Mouse (Mus musculus): Measurements from ENCODE around the gene Oasl1. TPM values are rescaled to one million over a fixed set of nuclear protein-coding genes. Genes with fewer than 3 reads are reported as not detected.
A peak's percentile ranks its signal among the peaks of the same experiment; 100 is the strongest.

Oasl1 gene
- total RNA-seq, 1 experiment from 2014 or later, result 5.5 TPM

GRCm38 (mm10) chr5:114953326-114953725 is 30.3 kb downstream of the Oasl1 start:
- no peak for ATAC-seq (replicated peaks in 1 of 2; ENCODE audit: insufficient read depth in 1 of 2, low FRiP score in 2 of 2, low TSS enrichment in 1 of 2, low read depth in 1 of 2, poor library complexity in 2 of 2, severe bottlenecking in 2 of 2)

- ATAC-seq (replicated peaks in 1 of 2; ENCODE audit: insufficient read depth in 1 of 2, low FRiP score in 2 of 2, low TSS enrichment in 1 of 2, low read depth in 1 of 2, poor library complexity in 2 of 2, severe bottlenecking in 2 of 2), result no peak
Observed at GRCm38 (mm10) chr5:114958069-114958468, 35.0 kb downstream of the Oasl1 start.

GRCm38 (mm10) chr5:114961590-114962360 is 38.7 kb downstream of the Oasl1 start:
- no peak for ATAC-seq (replicated peaks in 1 of 2; ENCODE audit: insufficient read depth in 1 of 2, low FRiP score in 2 of 2, low TSS enrichment in 1 of 2, low read depth in 1 of 2, poor library complexity in 2 of 2, severe bottlenecking in 2 of 2)

DNA sequence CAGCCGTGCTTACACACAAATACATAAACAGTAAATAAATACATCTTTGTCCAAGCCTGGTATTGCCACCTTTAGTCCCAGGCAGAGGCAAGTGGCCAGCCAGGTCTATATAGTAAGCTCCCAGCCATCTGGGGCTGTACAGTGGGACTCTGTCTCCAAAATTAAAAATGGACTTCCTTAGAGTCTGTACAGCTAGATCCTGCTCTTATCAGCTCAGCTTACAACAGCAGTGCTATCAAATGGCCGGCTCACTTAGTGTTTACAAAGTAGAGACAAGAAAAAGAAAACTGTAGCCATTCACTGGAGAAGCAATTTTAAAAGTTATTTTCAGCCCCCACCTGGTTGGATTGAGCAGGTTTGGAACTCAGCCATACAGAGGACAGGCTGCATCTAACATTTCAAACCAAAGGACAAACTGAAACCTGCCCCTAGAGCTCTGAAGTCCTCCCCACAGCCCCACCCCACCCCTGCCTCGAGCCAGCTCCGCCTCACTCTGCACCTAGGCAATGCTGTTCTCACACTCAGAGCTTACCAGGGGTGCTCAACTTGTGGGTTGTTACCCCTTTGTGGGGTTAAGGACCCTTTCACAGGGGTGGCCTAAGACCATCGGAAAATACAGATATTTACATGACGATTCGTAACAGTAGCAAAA is 41.4 kb downstream of the Oasl1 start:
- ATAC-seq (replicated peaks in 1 of 2; ENCODE audit: insufficient read depth in 1 of 2, low FRiP score in 2 of 2, low TSS enrichment in 1 of 2, low read depth in 1 of 2, poor library complexity in 2 of 2, severe bottlenecking in 2 of 2), result no peak

DNA sequence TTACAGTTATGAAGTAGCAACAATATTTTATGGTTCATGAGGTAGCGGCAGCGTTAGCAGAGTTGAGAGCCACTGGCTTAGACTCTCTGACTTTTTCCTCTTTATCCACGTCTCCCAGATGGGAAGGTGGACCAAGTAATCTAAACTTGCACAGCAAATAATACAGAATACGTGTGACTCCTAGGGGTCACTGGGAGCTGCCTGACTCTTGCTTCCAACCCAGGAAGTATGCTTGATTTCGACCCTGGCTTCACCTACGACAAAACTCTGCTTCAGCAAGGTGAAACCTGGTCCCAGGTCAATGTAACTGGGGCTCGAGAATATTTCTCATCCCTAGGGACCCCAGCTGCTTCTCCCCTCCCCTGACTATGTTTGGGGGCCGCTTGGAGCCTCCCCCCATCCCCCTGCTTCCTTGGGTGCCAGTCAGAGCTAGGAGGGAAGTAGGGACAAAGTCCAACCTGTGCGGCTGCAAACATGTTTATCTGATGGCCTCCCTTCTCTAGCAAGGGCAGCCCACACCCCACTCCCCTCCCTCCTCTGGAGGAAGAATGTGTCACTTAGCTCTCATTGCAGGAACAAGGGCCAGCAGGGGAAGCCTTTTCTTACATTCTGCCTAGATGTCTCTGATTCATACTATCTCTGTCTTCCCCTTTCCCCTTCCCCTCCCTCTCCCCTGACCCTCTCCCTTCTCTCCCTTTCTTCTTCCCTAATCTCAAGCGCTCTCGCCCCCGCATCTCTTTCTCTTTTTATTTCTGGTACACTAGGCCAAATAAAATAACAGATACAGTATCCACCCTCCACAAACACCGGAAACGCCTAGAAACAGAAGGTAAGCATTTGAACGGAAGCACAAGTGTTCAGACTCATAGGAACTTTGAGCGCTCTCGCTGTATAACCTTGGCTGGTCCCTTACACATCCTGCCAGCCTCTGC is 42.2 kb downstream of the Oasl1 start:
- ATAC-seq (replicated peaks in 1 of 2; ENCODE audit: insufficient read depth in 1 of 2, low FRiP score in 2 of 2, low TSS enrichment in 1 of 2, low read depth in 1 of 2, poor library complexity in 2 of 2, severe bottlenecking in 2 of 2), result no peak

- no peak for ATAC-seq (replicated peaks in 1 of 2; ENCODE audit: insufficient read depth in 1 of 2, low FRiP score in 2 of 2, low TSS enrichment in 1 of 2, low read depth in 1 of 2, poor library complexity in 2 of 2, severe bottlenecking in 2 of 2)
Observed at GRCm38 (mm10) chr5:114967523-114968268, 44.7 kb downstream of the Oasl1 start.

GRCm38 (mm10) chr5:114968651-114969050 is 45.6 kb downstream of the Oasl1 start:
- ATAC-seq (replicated peaks in 1 of 2; ENCODE audit: insufficient read depth in 1 of 2, low FRiP score in 2 of 2, low TSS enrichment in 1 of 2, low read depth in 1 of 2, poor library complexity in 2 of 2, severe bottlenecking in 2 of 2), result no peak

DNA sequence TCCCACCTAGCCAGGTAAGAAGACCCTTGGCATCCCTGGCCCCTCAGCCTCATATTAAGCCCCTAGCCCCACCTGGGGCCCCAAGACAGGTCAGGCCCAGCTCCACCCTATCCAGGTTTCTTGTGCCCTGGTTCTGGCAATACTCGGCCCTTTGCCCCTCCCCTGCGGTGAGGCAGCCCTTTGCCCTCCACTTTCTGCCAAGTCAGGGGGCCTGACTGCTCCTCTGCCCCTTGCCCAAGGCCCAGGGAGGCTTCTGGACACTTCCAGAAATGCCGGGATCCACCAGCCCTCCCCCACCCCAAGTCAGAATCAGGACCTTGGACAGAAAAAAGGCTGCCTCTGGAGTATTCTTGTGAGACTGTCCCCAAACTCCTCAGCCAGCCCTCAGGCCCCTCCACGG is 46.0 kb downstream of the Oasl1 start:
- ATAC-seq (replicated peaks in 1 of 2; ENCODE audit: insufficient read depth in 1 of 2, low FRiP score in 2 of 2, low TSS enrichment in 1 of 2, low read depth in 1 of 2, poor library complexity in 2 of 2, severe bottlenecking in 2 of 2), result no peak

GRCm38 (mm10) chr5:114969609-114970215 is 46.7 kb downstream of the Oasl1 start:
- ATAC-seq (replicated peaks in 1 of 2; ENCODE audit: insufficient read depth in 1 of 2, low FRiP score in 2 of 2, low TSS enrichment in 1 of 2, low read depth in 1 of 2, poor library complexity in 2 of 2, severe bottlenecking in 2 of 2), result no peak

DNA sequence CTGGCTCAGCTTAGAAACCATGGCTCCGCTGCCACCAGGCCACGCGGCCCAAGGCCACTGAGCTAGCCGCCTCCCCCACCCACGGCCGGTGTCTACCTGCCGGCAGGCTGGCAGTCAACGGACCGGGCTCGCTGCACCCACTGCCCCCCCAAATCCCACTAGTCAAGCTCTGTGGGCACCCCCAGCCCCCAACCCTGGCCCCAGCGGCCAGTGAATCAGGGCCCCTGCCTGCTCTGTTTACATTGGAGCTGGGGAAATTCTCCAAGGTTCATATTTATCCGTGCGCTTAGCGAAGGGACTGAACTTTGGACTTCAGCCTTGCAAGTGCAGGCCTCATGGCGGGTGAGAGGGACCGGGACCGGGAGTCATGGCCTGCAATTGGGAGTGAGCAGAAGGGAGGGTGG is 47.8 kb downstream of the Oasl1 start, which contains the start of gene Hnf1a:
Gene Hnf1a, minus strand, starts transcription at position 271 of the 404 bp plus-strand sequence.
- ATAC-seq (replicated peaks in 1 of 2; ENCODE audit: insufficient read depth in 1 of 2, low FRiP score in 2 of 2, low TSS enrichment in 1 of 2, low read depth in 1 of 2, poor library complexity in 2 of 2, severe bottlenecking in 2 of 2), result no peak

DNA sequence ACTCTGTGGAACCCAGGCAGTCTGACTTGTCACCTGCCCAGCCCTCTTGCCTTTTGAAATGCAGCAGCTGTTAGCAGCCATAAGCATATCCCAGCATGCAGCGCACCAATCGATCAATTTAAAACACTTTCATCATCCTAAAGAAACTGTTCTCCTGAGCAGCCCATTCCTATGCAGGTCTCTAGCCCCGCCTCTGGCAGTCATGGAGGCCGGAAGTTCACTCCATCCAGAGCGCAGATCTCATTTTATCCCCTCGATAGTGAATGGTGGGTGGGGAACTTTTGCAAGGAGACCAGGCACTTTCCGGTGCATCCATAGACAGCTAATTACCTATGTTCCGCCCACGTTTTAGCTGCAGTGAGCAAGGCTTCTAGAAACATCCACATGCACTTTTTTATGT is 49.2 kb downstream of the Oasl1 start:
- ATAC-seq (replicated peaks in 1 of 2; ENCODE audit: insufficient read depth in 1 of 2, low FRiP score in 2 of 2, low TSS enrichment in 1 of 2, low read depth in 1 of 2, poor library complexity in 2 of 2, severe bottlenecking in 2 of 2), result no peak

GRCm38 (mm10) chr5:114973131-114973530 is 50.1 kb downstream of the Oasl1 start:
- ATAC-seq (replicated peaks in 1 of 2; ENCODE audit: insufficient read depth in 1 of 2, low FRiP score in 2 of 2, low TSS enrichment in 1 of 2, low read depth in 1 of 2, poor library complexity in 2 of 2, severe bottlenecking in 2 of 2), result no peak

DNA sequence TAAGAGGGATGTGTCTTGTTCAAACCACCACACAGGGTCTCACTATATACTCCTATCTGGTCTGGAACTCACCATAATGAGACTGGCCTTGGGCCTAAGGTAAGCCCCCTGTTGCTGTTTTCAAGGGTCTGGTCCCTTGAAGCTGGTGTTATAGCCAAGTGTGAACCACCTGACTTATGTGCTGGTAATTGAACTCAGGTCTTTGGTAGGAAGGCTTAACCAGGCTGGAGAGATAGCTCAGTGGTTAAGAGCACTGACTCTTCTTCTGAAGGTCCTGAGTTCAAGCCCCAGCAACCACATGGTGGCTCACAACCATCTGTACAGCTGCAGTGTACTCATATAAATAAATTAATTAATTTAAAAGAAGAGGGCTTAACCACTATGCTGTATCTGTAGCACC is 53.9 kb downstream of the Oasl1 start:
- ATAC-seq (replicated peaks in 1 of 2; ENCODE audit: insufficient read depth in 1 of 2, low FRiP score in 2 of 2, low TSS enrichment in 1 of 2, low read depth in 1 of 2, poor library complexity in 2 of 2, severe bottlenecking in 2 of 2), result no peak

DNA sequence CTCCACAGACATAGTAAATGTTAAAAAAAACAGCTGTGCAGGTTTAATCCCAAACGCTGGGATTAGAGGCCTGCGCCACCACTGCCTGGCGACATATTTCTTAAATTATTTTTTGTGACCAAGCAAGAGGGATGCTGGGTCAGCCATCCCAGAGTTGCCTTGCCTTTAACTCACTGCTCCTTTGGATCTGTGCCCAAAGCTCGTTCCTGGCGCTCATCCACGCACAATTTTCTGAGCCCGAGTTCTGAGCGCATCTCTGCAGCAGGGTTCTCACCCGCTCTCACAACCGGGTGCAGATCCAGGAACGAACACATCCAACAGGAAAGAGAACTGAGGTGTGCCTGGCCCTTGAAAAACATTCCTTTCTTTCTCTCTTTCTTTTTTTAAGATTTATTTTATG is 55.4 kb downstream of the Oasl1 start:
- ATAC-seq (replicated peaks in 1 of 2; ENCODE audit: insufficient read depth in 1 of 2, low FRiP score in 2 of 2, low TSS enrichment in 1 of 2, low read depth in 1 of 2, poor library complexity in 2 of 2, severe bottlenecking in 2 of 2), result no peak

DNA sequence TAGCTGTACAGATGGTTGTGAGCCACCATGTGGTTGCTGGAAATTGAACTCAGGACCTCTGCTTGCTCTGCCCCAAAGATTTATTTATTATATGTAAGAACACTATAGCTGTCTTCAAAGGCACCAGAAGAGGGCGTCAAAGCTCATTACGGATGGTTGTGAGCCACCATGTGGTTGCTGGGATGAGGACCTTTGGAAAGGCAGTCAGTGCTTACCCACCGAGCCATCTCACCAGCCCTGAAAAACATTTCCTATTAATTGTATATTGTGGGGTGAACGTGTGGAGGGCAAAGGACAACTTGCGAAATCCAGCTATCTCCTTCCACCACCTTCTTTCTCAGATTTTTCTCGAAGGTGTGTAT is 55.8 kb downstream of the Oasl1 start:
- ATAC-seq (replicated peaks in 1 of 2; ENCODE audit: insufficient read depth in 1 of 2, low FRiP score in 2 of 2, low TSS enrichment in 1 of 2, low read depth in 1 of 2, poor library complexity in 2 of 2, severe bottlenecking in 2 of 2), result peak; percentile 22 to 42; a peak in 2 of 4 replicates

DNA sequence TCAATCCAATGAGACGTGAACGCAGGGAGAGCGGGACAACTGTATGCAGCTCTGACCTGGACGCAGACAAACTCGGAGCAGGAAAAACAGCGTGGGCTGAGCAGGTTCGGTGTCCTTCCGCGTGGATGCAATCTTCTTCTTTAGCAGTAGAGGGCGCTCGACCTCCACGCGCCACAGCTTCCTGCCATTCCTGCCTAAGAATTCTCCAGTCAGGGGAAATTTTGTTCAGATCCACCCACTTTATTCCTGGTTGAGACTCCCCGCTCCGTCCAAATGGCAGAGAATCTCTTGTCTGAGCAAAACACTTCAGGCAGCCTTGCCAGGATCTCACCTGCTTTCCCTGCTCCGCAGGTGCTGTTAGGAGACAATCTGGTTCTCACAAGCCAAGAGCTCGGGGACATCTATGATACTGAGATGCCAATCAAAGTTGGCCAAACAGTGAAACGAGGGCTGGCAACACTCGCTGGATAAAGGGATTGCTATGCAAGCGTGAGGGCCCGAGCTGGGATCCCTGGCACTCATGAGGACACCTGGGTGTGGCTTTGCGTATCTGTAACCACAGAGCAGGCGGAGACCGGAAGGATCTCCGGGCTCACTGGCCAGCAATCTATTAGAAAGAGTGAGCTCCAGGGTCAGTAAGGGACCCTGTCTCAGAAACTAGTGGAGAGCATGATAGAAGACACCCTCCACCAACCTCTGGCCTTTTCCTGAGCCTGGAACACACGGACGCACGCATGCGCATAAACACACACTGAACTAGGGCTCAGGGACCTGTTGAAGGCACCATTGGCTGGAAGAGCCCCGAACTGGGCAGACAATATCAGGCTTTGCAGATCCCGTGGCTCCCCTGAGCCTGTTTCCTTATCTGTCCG is 56.4 kb downstream of the Oasl1 start:
- ATAC-seq (replicated peaks in 1 of 2; ENCODE audit: insufficient read depth in 1 of 2, low FRiP score in 2 of 2, low TSS enrichment in 1 of 2, low read depth in 1 of 2, poor library complexity in 2 of 2, severe bottlenecking in 2 of 2), result peak; percentile 60 to 86
